Mouse (Mus musculus) neutrophil, adult 65 days (primary cell): ENCODE results near the gene Eif2s1. TPM values are rescaled to one million over a fixed set of nuclear protein-coding genes. Genes with fewer than 3 reads are reported as not detected.

Source experiments
- total RNA-seq: library from RNA; stranded (reverse); gene quantifications from 2 replicates; pipeline ENCODE4 v1.2.4, GENCODE M21; 2023

Gene Eif2s1
- total RNA-seq, result 22.7 and 34.5 TPM in 2 replicates

GRCm38 (mm10) chr12:78861496-78862253 is at the start of gene Eif2s1, which contains the start of gene Atp6v1d:
Gene Eif2s1, plus strand, starts transcription at chr12:78861819.
Gene Atp6v1d, minus strand, starts transcription at chr12:78861638.

GRCm38 (mm10) chr12:78906707-78907162 is 45.1 kb downstream of the Eif2s1 start, which contains the start of gene Plek2:
Gene Plek2, minus strand, starts transcription at chr12:78906964.

Other genes starting within 250 kb of the Eif2s1 start
- not detected in 2 replicates for gene Fam71d, start 170.3 kb upstream of the Eif2s1 start, total RNA-seq
- 12.4 and 13.8 TPM in 2 replicates for gene Mpp5, start 112.9 kb upstream of the Eif2s1 start, total RNA-seq
- gene Atp6v1d, start 181 bp upstream of the Eif2s1 start, total RNA-seq, result 112 and 139 TPM in 2 replicates
- not detected in 2 replicates for gene Plek2, start 45.1 kb downstream of the Eif2s1 start, total RNA-seq
- 18.0 and 20.5 TPM in 2 replicates for gene Tmem229b, start 145.8 kb downstream of the Eif2s1 start, total RNA-seq
- gene Plekhh1, start 167.3 kb downstream of the Eif2s1 start, total RNA-seq, result 0.09 and 0.32 TPM in 2 replicates
- 3.0 and 3.8 TPM in 2 replicates for gene Pigh, start 227.8 kb downstream of the Eif2s1 start, total RNA-seq